Mouse (Mus musculus): ENCODE results near the gene Wdcp. TPM values are rescaled to one million over a fixed set of nuclear protein-coding genes. Genes with fewer than 3 reads are reported as not detected.
A peak's percentile ranks its signal among the peaks of the same experiment; 100 is the strongest.

Gene Wdcp
- polyA plus RNA-seq, 1 experiment from 2014 or later: 8.4 TPM

DNA sequence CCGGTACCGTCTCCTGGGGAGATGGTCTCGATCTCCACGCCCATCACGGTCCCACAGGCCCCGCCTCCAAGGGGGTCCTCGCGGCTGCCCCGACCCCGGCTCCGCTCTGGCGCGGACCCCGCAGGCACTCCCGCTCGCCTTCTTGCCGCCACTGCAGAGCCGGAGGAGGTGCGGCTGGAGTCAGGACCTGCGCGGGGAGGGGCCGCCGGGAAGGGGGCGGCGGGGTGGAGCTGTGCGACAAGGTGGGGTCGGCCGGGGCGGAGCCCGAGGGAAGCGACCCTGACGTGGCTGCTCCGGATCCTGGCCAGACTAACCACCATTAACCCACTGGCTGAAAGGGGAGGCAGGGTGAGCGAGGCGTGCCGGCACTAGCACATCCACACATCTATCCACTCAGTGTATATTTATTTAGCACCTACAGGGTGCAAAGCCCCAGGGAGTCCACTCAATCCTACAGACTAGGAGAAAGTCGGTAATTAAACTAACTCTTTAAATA, 1.7 kb upstream of the Wdcp start, which contains the start of gene Fkbp1b:
Gene Fkbp1b, minus strand, starts transcription at position 200 of the 496 bp plus-strand sequence.
- H3K4me2 ChIP-seq (ENCODE audit: low read depth, low read length): peak within 1 kb of the TSS; percentile 100
- no peaks in the 10 kb centered on the region for H3K36me3 ChIP-seq (replicated peaks; ENCODE audit: insufficient read depth, low read length)
- WGBS (ENCODE audit: insufficient replicate concordance): 0% methylated on average over 36 of the region's 37 CpGs
- H3K27me3 ChIP-seq (ENCODE audit: insufficient read depth, low read length): 0 out of 2 replicates have a peak, but pooled peaks cover 3% of the 10 kb centered on the region
- peak within 1 kb of the TSS; percentile 75 for H3K9ac ChIP-seq (replicated peaks)
- ATAC-seq (peak; percentile 17; the same call in 1 of the 2 replicates), DNase-seq (peak; percentile 65)
- H3K27ac ChIP-seq (ENCODE audit: low read depth): no peak within 1 kb of the TSS
- H3K4me1 ChIP-seq (ENCODE audit: insufficient read depth): peaks cover 21% of the 10 kb centered on the region
- no peaks in the 10 kb centered on the region for H3K9me3 ChIP-seq (ENCODE audit: low read length)
- H3K4me3 ChIP-seq (ENCODE audit: low read depth, low read length): peak within 1 kb of the TSS; percentile 73
- TF ChIP-seq CTCF (IDR thresholded peaks at IDR 0.05; ENCODE audit: low read depth): no peak
- no peak for TF ChIP-seq EP300 (IDR thresholded peaks at IDR 0.05; ENCODE audit: low read depth)

DNA sequence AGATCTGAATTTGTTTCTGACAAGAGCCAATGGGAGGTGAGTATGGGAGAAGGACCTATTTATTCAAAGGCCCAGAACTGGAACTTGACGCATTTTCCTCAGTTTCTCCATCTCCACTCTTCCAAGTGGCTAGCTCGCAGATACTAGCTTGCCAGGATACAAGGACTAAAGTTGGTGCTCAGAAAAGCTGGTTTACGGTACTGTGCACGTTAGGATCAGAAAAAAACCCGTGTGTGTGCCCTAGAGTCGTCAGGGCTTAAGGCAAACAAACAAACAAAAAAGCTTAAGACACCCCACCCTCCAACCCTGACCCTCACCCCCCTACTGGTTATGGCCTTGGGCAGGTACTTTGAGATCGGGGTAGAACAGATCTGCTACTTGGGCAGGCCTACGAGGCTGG, 647 bp upstream of the Wdcp start:
- H3K27ac ChIP-seq (ENCODE audit: low read depth): no peak overlapping the region
- H3K9me3 ChIP-seq (ENCODE audit: low read length): no peaks in the 10 kb centered on the region
- DNase-seq (no peak), ATAC-seq (no peak)
- H3K4me2 ChIP-seq (ENCODE audit: low read depth, low read length): no peak overlapping the region; the same call in 1 of the 2 replicates
- peaks cover 21% of the 10 kb centered on the region for H3K4me1 ChIP-seq (ENCODE audit: insufficient read depth)
- H3K36me3 ChIP-seq (replicated peaks; ENCODE audit: insufficient read depth, low read length): no peaks in the 10 kb centered on the region
- WGBS (ENCODE audit: insufficient replicate concordance): 84% methylated on average over 8 of the region's 8 CpGs
- H3K4me3 ChIP-seq (ENCODE audit: low read depth, low read length): no peak overlapping the region
- 0 out of 2 replicates have a peak, but pooled peaks cover 3% of the 10 kb centered on the region for H3K27me3 ChIP-seq (ENCODE audit: insufficient read depth, low read length)
- TF ChIP-seq EP300 (IDR thresholded peaks at IDR 0.05; ENCODE audit: low read depth) (no peak), CTCF (IDR thresholded peaks at IDR 0.05; ENCODE audit: low read depth) (no peak)
- no peak overlapping the region for H3K9ac ChIP-seq (replicated peaks)

DNA sequence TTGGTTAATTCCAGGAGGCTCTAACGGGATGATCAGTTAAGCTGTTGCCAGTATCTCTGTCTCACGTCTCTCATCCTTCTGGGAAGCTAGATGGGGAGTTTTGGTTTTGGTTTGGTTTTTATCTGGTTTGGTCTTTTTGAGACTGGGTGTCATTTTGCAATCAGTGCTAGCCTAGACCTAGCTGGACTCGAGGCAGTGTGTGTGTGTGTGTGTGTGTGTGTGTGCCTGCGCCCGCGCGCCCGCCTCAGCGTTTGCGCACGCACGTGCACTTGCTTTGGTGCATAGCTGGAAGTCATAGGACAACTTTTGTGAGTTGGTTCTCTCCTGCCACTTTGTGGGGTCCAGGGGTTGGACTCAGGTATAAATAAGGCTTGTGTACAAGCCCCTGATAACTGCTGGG, 638 bp downstream of the Wdcp start:
- Histone ChIP-seq H3K4me2 (ENCODE audit: low read depth, low read length) (peak overlapping the region; percentile 88), H3K36me3 (replicated peaks; ENCODE audit: insufficient read depth, low read length) (no peaks in the 10 kb centered on the region), H3K27ac (ENCODE audit: low read depth) (peak overlapping the region; percentile 87), H3K4me3 (ENCODE audit: low read depth, low read length) (peak overlapping the region; percentile 81), H3K9me3 (ENCODE audit: low read length) (no peaks in the 10 kb centered on the region), H3K4me1 (ENCODE audit: insufficient read depth) (peaks cover 21% of the 10 kb centered on the region), H3K9ac (replicated peaks) (peak overlapping the region; percentile 71), H3K27me3 (ENCODE audit: insufficient read depth, low read length) (0 out of 2 replicates have a peak, but pooled peaks cover 3% of the 10 kb centered on the region)
- no peak for TF ChIP-seq CTCF (IDR thresholded peaks at IDR 0.05; ENCODE audit: low read depth)
- TF ChIP-seq EP300 (IDR thresholded peaks at IDR 0.05; ENCODE audit: low read depth): no peak
- 1% methylated on average over 12 of the region's 12 CpGs for WGBS (ENCODE audit: insufficient replicate concordance)
- ATAC-seq: peak; percentile 71
- peak; percentile 76 for DNase-seq

DNA sequence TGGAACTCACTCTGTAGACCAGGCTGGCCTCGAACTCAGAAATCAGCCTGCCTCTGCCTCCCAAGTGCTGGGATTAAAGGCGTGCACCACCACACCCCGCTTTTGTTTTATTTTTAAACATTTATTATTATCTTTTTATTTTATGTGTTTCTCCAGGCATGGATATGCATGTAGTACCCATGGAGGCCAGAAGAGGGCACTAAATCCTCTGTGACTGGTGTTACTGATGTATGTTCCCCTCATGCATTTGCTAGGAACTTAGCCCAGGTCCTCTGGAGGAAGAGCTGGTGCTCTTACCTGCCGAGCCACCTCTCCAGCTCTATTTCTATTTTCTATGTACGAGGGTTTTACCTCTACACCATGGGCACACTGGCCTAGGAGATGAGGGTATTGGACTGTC, 13.1 kb downstream of the Wdcp start:
- no peak overlapping the region for H3K4me3 ChIP-seq (ENCODE audit: low read depth, low read length)
- no peak for TF ChIP-seq EP300 (IDR thresholded peaks at IDR 0.05; ENCODE audit: low read depth)
- peak; percentile 66 for TF ChIP-seq CTCF (IDR thresholded peaks at IDR 0.05; ENCODE audit: low read depth)
- 90% methylated on average over 5 of the region's 5 CpGs for WGBS (ENCODE audit: insufficient replicate concordance)
- peaks cover 10% of the 10 kb centered on the region; the same call in 1 of the 2 replicates for H3K36me3 ChIP-seq (replicated peaks; ENCODE audit: insufficient read depth, low read length)
- no peak overlapping the region for H3K4me2 ChIP-seq (ENCODE audit: low read depth, low read length)
- no peaks in the 10 kb centered on the region for H3K4me1 ChIP-seq (ENCODE audit: insufficient read depth)
- no peak overlapping the region for H3K9ac ChIP-seq (replicated peaks)
- H3K27ac ChIP-seq (ENCODE audit: low read depth): no peak overlapping the region
- DNase-seq (peak; percentile 53), ATAC-seq (no peak)
- H3K9me3 ChIP-seq (ENCODE audit: low read length): no peaks in the 10 kb centered on the region
- no peaks in the 10 kb centered on the region for H3K27me3 ChIP-seq (ENCODE audit: insufficient read depth, low read length)

DNA sequence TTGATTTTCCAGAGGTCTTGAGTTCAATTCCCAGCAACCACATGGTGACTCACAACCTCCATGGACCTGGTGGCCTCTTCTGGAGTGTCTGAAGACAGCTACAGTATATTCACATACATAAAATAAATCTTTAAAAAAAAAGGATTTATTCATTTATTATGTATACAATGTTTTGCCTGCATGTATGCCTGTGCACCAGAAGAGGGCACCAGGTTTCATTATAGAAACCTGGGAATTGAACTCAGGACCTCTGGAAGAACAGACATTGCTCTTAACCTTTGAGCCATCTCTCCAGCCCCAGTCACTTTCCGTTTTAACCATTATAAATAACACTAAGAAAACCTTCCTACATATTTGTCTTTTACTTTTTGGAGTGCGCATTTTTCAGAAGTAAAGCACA, 13.7 kb downstream of the Wdcp start:
- no peaks in the 10 kb centered on the region for H3K9me3 ChIP-seq (ENCODE audit: low read length)
- peaks cover 17% of the 10 kb centered on the region; the same call in 1 of the 2 replicates for H3K36me3 ChIP-seq (replicated peaks; ENCODE audit: insufficient read depth, low read length)
- H3K9ac ChIP-seq (replicated peaks): no peak overlapping the region
- no peak for TF ChIP-seq EP300 (IDR thresholded peaks at IDR 0.05; ENCODE audit: low read depth)
- peak; percentile 51 for TF ChIP-seq CTCF (IDR thresholded peaks at IDR 0.05; ENCODE audit: low read depth)
- no peak overlapping the region for H3K4me3 ChIP-seq (ENCODE audit: low read depth, low read length)
- H3K4me2 ChIP-seq (ENCODE audit: low read depth, low read length): no peak overlapping the region
- H3K4me1 ChIP-seq (ENCODE audit: insufficient read depth): no peaks in the 10 kb centered on the region
- ATAC-seq (no peak), DNase-seq (no peak)
- H3K27ac ChIP-seq (ENCODE audit: low read depth): no peak overlapping the region
- 89% methylated on average over 2 of the region's 2 CpGs for WGBS (ENCODE audit: insufficient replicate concordance)
- H3K27me3 ChIP-seq (ENCODE audit: insufficient read depth, low read length): no peaks in the 10 kb centered on the region

DNA sequence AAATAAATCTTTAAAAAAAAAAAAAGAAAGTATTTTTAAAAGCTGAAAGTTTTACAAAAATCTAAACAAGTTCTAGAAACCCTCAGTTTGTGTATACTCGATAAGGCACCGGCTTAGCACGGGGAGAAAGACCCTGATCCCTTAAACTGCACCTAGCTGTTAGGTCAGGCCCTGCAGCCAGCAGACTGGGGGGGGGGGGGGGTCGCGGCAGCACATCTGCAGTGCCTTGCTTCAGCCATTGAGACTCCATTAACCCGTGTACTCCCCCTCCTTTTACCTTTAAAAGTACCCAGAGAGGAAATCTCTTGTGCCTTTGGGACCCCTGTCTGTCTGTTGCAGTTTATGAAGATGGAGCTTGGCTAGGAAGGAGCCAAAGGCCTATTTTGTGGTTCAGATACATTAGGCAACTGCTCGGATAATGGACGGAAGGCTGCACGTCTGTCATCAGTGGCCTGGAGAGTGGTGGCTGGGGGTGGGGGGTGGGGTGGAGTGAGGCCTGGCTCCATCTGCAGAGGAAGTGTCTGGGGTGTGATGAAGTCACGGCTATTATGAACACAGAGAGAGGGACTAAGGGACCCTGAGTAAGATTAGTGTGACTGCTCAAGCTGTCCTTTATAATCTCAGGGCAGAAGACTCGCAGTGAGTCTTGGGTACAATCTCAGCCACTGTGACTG, 16.3 kb downstream of the Wdcp start:
- no peaks in the 10 kb centered on the region for H3K27me3 ChIP-seq (ENCODE audit: insufficient read depth, low read length)
- H3K36me3 ChIP-seq (replicated peaks; ENCODE audit: insufficient read depth, low read length): peaks cover 24% of the 10 kb centered on the region
- H3K9ac ChIP-seq (replicated peaks): no peak overlapping the region
- no peak for DNase-seq
- no peak for ATAC-seq
- TF ChIP-seq CTCF (IDR thresholded peaks at IDR 0.05; ENCODE audit: low read depth): no peak
- no peak for TF ChIP-seq EP300 (IDR thresholded peaks at IDR 0.05; ENCODE audit: low read depth)
- H3K27ac ChIP-seq (ENCODE audit: low read depth): no peak overlapping the region
- WGBS (ENCODE audit: insufficient replicate concordance): 37% methylated on average over 11 of the region's 11 CpGs
- no peaks in the 10 kb centered on the region for H3K4me1 ChIP-seq (ENCODE audit: insufficient read depth)
- no peak overlapping the region for H3K4me3 ChIP-seq (ENCODE audit: low read depth, low read length)
- no peaks in the 10 kb centered on the region; the same call in 1 of the 2 replicates for H3K9me3 ChIP-seq (ENCODE audit: low read length)
- H3K4me2 ChIP-seq (ENCODE audit: low read depth, low read length): no peak overlapping the region
